Mouse (Mus musculus) testis, adult 2 months (tissue): ENCODE measurements around the gene Gm20388.

Source experiments
- CTCF ChIP-seq: fragments of 200-500 bp; IDR thresholded peaks from 2 replicates; pipeline ENCODE4 v1.5.1; 2012; ENCODE audit warnings: low read depth, mild to moderate bottlenecking, inconsistent platforms, low read length, moderate library complexity; ENCODE audit not compliant: control insufficient read depth, insufficient read depth, insufficient replicate concordance
- POLR2A ChIP-seq: fragments of 200-500 bp; IDR thresholded peaks from 2 replicates; pipeline ENCODE4 v1.6.1; 2012; ENCODE audit warnings: low read depth, mild to moderate bottlenecking, inconsistent platforms, low read length, moderate library complexity; ENCODE audit not compliant: control insufficient read depth

- TF ChIP-seq POLR2A (no peak), CTCF (no peak)
Observed at GRCm38 (mm10) chr8:120015916-120016315, 105.3 kb downstream of the Gm20388 start.
